9 mouse cellular contexts compared by ENCODE assay signal in genomic region chrX:143051921-143052320, GRCm38 (mm10). TPM values are rescaled to one million over a fixed set of nuclear protein-coding genes. Genes with fewer than 3 reads are reported as not detected.
"Had no signal": no experiment of that assay in that cellular context is flagged by ENCODE, and none has a peak within 500 bp of the region (broad histone marks: within the 10 kb centered on the region; RNA-seq: fewer than 3 reads in every experiment).

No protein-coding gene starts in this region.

- DNase-seq: right cerebral cortex, postnatal 14 days had no signal

- H3K27me3 ChIP-seq: liver, embryonic 15.5 days; lung, embryonic 15.5 days; neural tube, embryonic 12.5 days had no signal

- ATAC-seq: midbrain, embryonic 13.5 days; midbrain, embryonic 15.5 days had no signal

- H3K36me3 ChIP-seq: liver, embryonic 13.5 days; liver, embryonic 15.5 days; lung, embryonic 15.5 days; midbrain, embryonic 13.5 days; midbrain, embryonic 15.5 days; neural tube, embryonic 12.5 days; stomach, embryonic 15.5 days had no signal

RNA-seq across cellular contexts. Expression of gene Rtl9, which starts 47.5 kb away (rescaled TPM):
- total RNA-seq: neutrophil, adult 5-6 weeks had no signal
